Mouse (Mus musculus) hematopoietic stem cell, adult 5-6 weeks (primary cell): ENCODE results near the gene Nrxn3. TPM values are rescaled to one million over a fixed set of nuclear protein-coding genes. Genes with fewer than 3 reads are reported as not detected.

Source experiments
- ATAC-seq, 2 experiments: fragments of 125-278 bp in 1 of 2; replicated peaks in 1 of 2; 2 replicates each; pipeline ENCODE4 v1.8.0; 2016 to 2017; ENCODE audit warnings: inconsistent platforms in 2 of 2, mild to moderate bottlenecking in 2 of 2, moderate number of reproducible peaks in 2 of 2, low read depth in 1 of 2, moderate TSS enrichment in 1 of 2; ENCODE audit not compliant: low FRiP score in 2 of 2, poor library complexity in 2 of 2, severe bottlenecking in 2 of 2, insufficient read depth in 1 of 2, low TSS enrichment in 1 of 2
- total RNA-seq: library from RNA; stranded (forward); fragments of 172-1452, 232-1000 nt; gene quantifications from 2 replicates; pipeline ENCODE4 v1.2.3, GENCODE M21; 2017

Nrxn3 gene
- total RNA-seq, 1 experiment from 2014 or later, result not detected

GRCm38 (mm10) chr12:89093806-89094479, 371.3 kb downstream of the Nrxn3 start:
- ATAC-seq, result no peak

GRCm38 (mm10) chr12:89097561-89097960, 374.9 kb downstream of the Nrxn3 start:
- ATAC-seq, result no peak

GRCm38 (mm10) chr12:89106029-89106733, 383.5 kb downstream of the Nrxn3 start:
- ATAC-seq, result peak; percentile 56 to 83; a peak in 3 of 4 replicates

DNA sequence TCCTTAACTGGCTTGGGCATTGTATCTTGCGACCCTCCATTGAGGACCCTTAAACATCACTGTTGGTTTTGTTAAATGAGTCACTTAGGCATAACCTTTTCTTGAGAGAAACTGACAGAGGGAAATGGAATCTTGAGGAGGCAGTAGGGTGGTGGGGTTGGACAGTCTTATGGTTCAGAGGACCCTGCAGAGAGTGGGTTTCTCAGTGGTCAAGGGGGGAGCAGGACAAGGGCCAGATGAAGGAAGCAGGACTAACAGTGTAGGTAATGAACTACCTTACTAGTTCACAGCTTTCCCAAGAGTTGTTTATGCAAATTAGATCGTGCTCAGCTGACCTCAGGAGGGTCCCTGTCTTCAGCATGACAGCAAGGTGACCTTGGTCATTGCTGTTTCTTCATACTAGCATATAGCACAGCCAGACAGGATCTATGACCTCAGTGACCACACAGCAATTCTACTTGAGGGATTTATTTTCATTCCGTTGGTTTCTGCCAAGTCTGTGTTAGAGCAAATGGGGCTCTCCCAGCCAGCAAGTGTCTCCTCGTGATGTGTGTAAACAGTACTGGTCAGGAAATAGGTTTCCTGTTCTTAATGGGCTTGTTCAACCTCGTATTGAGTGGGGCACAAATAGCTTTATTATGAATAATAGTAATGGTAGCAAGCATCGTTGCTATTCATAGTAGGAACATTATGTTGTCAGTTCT, 384.4 kb downstream of the Nrxn3 start:
- ATAC-seq, result peak in 1 of 2 experiments; percentile 36; a peak in 2 of 4 replicates

DNA sequence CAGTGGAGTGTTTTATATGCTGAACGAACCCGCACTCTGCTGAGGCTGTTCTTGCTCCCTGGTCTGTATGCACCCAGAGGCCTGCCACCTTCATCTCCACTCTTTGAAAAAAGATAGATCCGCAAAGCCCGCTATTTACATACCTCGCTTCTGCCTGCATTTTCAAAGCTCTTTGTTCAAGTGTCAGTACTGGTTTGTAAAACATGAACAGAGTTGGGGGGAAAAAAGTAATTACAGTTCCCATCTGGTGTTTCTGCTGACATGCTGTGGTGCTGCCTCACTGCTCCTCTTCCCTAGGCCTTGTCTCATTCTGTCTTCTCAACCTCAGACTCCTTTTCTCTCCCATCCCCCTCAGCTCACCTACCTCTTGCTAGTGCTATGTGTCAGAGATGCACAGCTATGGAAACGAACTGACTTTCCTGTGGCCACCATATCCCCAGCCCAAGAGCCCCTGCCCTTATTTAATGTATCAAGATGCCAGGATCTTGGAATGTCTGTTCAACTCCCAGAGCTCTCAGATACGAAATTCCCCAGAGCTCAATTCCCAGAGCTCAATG, 387.2 kb downstream of the Nrxn3 start:
- ATAC-seq, result no peak

DNA sequence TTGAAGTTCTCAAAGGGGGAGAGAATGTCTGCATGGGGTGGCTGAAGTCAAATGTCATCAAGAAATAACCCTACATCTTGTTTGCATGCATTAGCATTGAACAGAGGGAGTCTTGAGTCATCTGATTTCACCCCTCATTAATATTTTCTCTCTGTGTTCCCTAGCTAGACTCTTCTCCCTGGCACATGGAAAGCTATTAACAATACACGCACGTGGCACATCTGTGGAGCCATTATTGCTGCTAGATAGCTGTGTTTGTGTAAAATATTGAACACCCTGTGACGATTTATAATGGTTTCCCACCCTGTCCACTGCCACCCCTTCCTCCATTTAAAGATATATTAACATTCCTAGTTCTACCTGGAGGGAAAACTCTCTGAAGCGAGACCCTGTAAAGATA, 405.9 kb downstream of the Nrxn3 start:
- no peak for ATAC-seq

GRCm38 (mm10) chr12:89129139-89129907, 406.6 kb downstream of the Nrxn3 start:
- no peak for ATAC-seq

DNA sequence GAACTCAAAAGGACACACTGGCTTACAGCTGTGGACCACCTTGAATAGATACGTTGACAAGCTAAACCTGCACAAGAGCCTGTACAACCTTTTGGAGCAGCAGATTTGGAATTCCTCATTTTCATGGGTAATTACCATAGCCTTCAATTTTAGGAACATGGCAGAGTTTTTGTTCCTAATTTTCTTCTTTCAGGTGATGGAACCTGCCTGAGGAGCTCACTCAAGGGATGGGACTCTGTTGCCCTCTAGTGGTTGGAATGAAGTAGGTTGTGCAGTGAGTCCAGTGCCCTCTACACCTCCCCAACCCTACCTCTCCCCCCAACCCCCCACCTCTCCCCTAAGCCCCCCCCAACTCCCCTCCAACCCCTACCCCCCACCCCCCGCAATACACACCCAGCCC, 411.7 kb downstream of the Nrxn3 start:
- ATAC-seq, result peak; percentile 65 to 77; a peak in 3 of 4 replicates

GRCm38 (mm10) chr12:89134774-89135307, 412.2 kb downstream of the Nrxn3 start:
- ATAC-seq, result no peak

- no peak for ATAC-seq
Observed at GRCm38 (mm10) chr12:89148974-89149411, 426.3 kb downstream of the Nrxn3 start.

- no peak for ATAC-seq
Observed at GRCm38 (mm10) chr12:89149455-89149854, 426.8 kb downstream of the Nrxn3 start.

DNA sequence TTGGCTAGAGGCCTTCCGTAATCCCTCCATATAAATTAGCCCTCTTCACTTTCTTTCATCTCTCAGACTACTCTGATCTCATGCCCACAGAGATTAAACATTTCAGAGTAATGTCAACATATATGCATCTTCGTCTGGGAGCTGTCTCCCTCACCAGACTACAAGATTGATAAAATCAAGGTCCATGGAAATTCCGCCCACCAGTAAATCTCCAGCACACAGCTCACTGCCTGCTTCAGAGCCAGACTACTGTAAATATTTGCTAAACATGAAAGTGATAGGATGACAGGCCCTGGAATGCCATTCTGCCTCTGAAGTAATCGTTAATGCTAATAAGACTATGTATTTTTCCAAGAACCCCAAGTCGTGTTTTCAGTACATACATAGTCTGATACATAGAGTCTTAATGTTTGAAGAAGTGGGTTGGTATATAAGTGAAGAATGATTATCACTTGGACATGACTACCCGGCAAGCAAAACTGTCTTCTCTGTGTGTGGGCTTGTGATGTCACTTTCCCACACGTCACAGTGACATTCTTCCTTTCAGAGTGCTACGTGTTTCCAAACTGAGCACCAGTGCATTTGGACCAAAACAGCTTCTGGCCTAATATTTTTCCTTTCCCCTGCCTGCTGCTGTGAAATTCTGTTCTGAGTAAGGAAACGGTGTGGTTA, 433.5 kb downstream of the Nrxn3 start:
- no peak for ATAC-seq

- no peak for ATAC-seq
Observed at GRCm38 (mm10) chr12:89159353-89159752, 436.7 kb downstream of the Nrxn3 start.

DNA sequence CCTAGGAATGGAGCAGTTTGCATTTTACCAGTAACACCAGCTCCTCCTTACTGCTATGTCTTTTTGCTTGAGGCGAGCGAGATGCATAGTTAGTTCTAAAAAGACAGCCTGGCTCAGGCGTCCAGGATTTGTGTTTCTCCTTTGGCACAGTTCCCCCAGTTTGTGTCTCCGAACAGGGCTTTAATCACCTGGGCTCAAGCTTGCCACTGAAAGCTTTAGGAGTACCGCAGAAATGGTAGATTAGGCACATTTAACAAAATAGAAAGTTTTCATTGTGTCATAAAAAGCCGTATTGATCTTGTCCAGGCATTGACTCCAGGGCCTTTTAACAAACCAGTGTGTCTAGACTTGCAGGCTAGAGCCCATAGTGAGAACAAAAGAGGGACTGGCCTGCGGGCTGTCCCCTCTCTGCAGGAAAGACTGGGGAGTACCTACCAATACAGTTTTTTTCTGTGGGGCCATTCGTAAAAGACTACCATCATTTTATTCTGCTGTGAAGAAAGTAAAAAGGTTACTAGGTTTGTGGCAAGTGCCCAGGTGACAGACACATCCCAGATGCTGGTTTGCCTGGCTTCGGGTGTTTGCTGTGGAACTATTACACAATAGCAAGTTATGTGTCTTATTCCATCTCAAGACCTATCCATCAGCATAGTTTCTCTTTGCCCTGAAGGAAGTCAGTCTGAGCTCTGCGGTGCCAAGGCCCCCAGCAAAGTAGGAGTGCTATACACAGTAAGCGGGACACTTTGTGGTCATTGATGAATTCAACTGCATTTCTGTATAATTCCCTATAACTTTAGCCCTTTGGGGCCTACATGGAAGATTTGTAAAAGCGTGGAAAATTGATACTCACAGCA, 451.9 kb downstream of the Nrxn3 start:
- ATAC-seq, result no peak

GRCm38 (mm10) chr12:89179970-89180666, 457.4 kb downstream of the Nrxn3 start:
- no peak for ATAC-seq
